Mouse (Mus musculus) bone marrow, adult 2 months (tissue): ENCODE measurements at regions not wholly inside any gene's neighbourhood (a gene's known extent, or its start where the extent isn't known, plus 50 kb on each side); places are given as distances from the start of the nearest gene placed in this dataset.

ENCODE experiments used
- CTCF ChIP-seq: fragments of 200-500 bp; IDR thresholded peaks from 2 replicates; pipeline ENCODE4 v1.5.1; 2011; ENCODE audit warnings: low read length, control low read depth; ENCODE audit not compliant: control insufficient read depth, insufficient read depth
- POLR2A ChIP-seq: fragments of 200-500 bp; IDR thresholded peaks from 2 replicates; pipeline ENCODE4 v1.6.1; 2011; ENCODE audit warnings: low read depth, mild to moderate bottlenecking, control low read depth, low read length, borderline replicate concordance; ENCODE audit not compliant: control insufficient read depth

DNA sequence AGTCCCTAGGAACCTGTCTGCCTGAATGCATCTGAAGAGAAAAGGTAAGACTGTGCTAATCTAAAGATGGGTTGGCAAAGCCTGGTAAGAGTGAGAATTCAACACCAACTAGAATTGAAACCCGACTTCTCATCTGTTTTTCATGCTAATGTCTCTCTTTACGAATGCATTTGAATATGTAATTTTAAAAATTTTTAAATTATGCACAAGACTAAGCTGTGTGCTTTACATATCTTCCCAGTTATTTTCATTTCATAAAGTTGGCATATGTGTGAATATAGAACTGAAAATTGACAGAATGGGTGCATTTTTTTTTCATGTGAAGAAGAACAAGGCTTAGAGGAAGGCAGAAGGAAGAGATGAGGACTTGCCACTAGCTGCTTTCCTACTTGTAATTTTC is 267.2 kb upstream of the Ube2e3 start:
- TF ChIP-seq CTCF (no peak), POLR2A (no peak)
